Mouse (Mus musculus) ES-Bruce4 (cell line): ENCODE measurements around the gene Rhbdf2. TPM values are rescaled to one million over a fixed set of nuclear protein-coding genes. Genes with fewer than 3 reads are reported as not detected.
"Not testable (repeated sequence)": the region's sequence is repeated elsewhere in the genome, so short reads cannot be mapped to it uniquely, and the experiment has no call there.

Experiments
- H3K27ac ChIP-seq: 2 replicates; pipeline ENCODE4 v1.5.1; 2012; ENCODE audit warnings: low read length, inconsistent platforms; ENCODE audit not compliant: insufficient read depth
- H3K27me3 ChIP-seq: 2 replicates; pipeline ENCODE4 v1.6.1; 2012; ENCODE audit warnings: mild to moderate bottlenecking, low read length, inconsistent platforms; ENCODE audit not compliant: control insufficient read depth, poor library complexity, insufficient read depth, severe bottlenecking
- H3K36me3 ChIP-seq: 2 replicates; pipeline ENCODE4 v1.6.1; 2012; ENCODE audit warnings: inconsistent platforms, mild to moderate bottlenecking, low read length, moderate library complexity; ENCODE audit not compliant: control insufficient read depth, poor library complexity, insufficient read depth, severe bottlenecking
- H3K4me1 ChIP-seq: one replicate; pipeline ENCODE4 v1.8.1; 2011; ENCODE audit warnings: low read length; ENCODE audit not compliant: control insufficient read depth, insufficient read depth
- H3K4me3 ChIP-seq: 2 replicates; pipeline ENCODE4 v1.5.1; 2011; ENCODE audit warnings: low read depth, mild to moderate bottlenecking, low read length
- H3K9ac ChIP-seq: 2 replicates; pipeline ENCODE4 v1.6.1; 2012; ENCODE audit warnings: low read depth, mild to moderate bottlenecking, inconsistent platforms; ENCODE audit not compliant: poor library complexity, severe bottlenecking
- H3K9me3 ChIP-seq: replicated peaks from 2 replicates; pipeline ENCODE4 v1.6.1; 2012; ENCODE audit warnings: mild to moderate bottlenecking, low read length, inconsistent platforms; ENCODE audit not compliant: control insufficient read depth, poor library complexity, insufficient read depth, severe bottlenecking
- CTCF ChIP-seq: IDR thresholded peaks from one replicate; pipeline ENCODE4 v1.8.1; 2011; ENCODE audit warnings: low read depth, low read length
- EP300 ChIP-seq: IDR thresholded peaks from 2 replicates; pipeline ENCODE4 v1.6.1; 2011; ENCODE audit warnings: low read depth, low read length; ENCODE audit not compliant: insufficient read depth
- POLR2A ChIP-seq: IDR thresholded peaks from one replicate; pipeline ENCODE4 v1.8.1; 2011; ENCODE audit warnings: low read length; ENCODE audit not compliant: insufficient read depth
- polyA plus RNA-seq: library from polyadenylated mRNA; stranded (reverse); fragments of >200 nt; gene quantifications from 2 replicates; pipeline ENCODE4 v1.2.4, GENCODE M21; 2011; ENCODE audit warnings: low read depth; ENCODE audit not compliant: missing spikeins, insufficient read depth, insufficient read length

Rhbdf2 gene
- 36.5 and 39.1 TPM in 2 replicates for polyA plus RNA-seq

GRCm38 (mm10) chr11:116626299-116627071 lies at the start of gene Rhbdf2:
Gene Rhbdf2, minus strand, starts transcription at chr11:116627019.
- no peak for TF ChIP-seq EP300
- TF ChIP-seq CTCF, result no peak
- TF ChIP-seq POLR2A, result no peak
- Histone ChIP-seq H3K36me3 (no peaks in the 10 kb centered on the region), H3K4me3 (no peak within 1 kb of the TSS), H3K27me3 (no peaks in the 10 kb centered on the region), H3K27ac (no peak within 1 kb of the TSS), H3K9ac (no peak within 1 kb of the TSS), H3K9me3 (no peaks in the 10 kb centered on the region), H3K4me1 (peaks cover 9% of the 10 kb centered on the region)

GRCm38 (mm10) chr11:116676175-116676976 lies 49.6 kb upstream of the Rhbdf2 start:
- H3K27me3 ChIP-seq, result no peaks in the 10 kb centered on the region
- peaks cover 56% of the 10 kb centered on the region for H3K36me3 ChIP-seq
- peaks cover 5% of the 10 kb centered on the region for H3K4me1 ChIP-seq
- no peak overlapping the region for H3K4me3 ChIP-seq
- TF ChIP-seq EP300 (no peak), POLR2A (no peak), CTCF (no peak)
- H3K9ac ChIP-seq, result no peak overlapping the region
- H3K9me3 ChIP-seq, result no peaks in the 10 kb centered on the region
- no peak overlapping the region for H3K27ac ChIP-seq

- H3K4me1 ChIP-seq, H3K4me3 ChIP-seq, H3K27ac ChIP-seq, H3K9ac ChIP-seq, H3K27me3 ChIP-seq, H3K9me3 ChIP-seq: not testable (repeated sequence)
- peaks cover 56% of the 10 kb centered on the region for H3K36me3 ChIP-seq
Measured at GRCm38 (mm10) chr11:116675429-116675828, 48.6 kb upstream of the Rhbdf2 start.

GRCm38 (mm10) chr11:116674616-116675379 lies 48.0 kb upstream of the Rhbdf2 start:
- Histone ChIP-seq H3K27me3 (no peaks in the 10 kb centered on the region), H3K9me3 (no peaks in the 10 kb centered on the region), H3K9ac (no peak overlapping the region), H3K27ac (0 out of 2 replicates have a peak overlapping the region, but pooled peaks have one; percentile 43), H3K4me3 (no peak overlapping the region), H3K4me1 (peaks cover 5% of the 10 kb centered on the region), H3K36me3 (peaks cover 56% of the 10 kb centered on the region)
- TF ChIP-seq EP300 (no peak), POLR2A (no peak), CTCF (no peak)

GRCm38 (mm10) chr11:116673410-116673809 lies 46.6 kb upstream of the Rhbdf2 start:
- H3K4me1 ChIP-seq, result peaks cover 5% of the 10 kb centered on the region
- no peak for TF ChIP-seq POLR2A
- no peak for TF ChIP-seq EP300
- TF ChIP-seq CTCF, result no peak
- no peaks in the 10 kb centered on the region for H3K27me3 ChIP-seq
- H3K4me3 ChIP-seq, result peak overlapping the region; percentile 16
- no peaks in the 10 kb centered on the region for H3K9me3 ChIP-seq
- peak overlapping the region; percentile 91 for H3K9ac ChIP-seq
- H3K27ac ChIP-seq, result peak overlapping the region; percentile 43
- H3K36me3 ChIP-seq, result peaks cover 56% of the 10 kb centered on the region

- peak overlapping the region; percentile 91 for H3K9ac ChIP-seq
- H3K36me3 ChIP-seq, result peaks cover 51% of the 10 kb centered on the region
- no peaks in the 10 kb centered on the region for H3K27me3 ChIP-seq
- H3K4me3 ChIP-seq, result peak overlapping the region; percentile 92
- no peak for TF ChIP-seq CTCF
- no peak for TF ChIP-seq EP300
- TF ChIP-seq POLR2A, result no peak
- H3K27ac ChIP-seq, result peak overlapping the region; percentile 43; the same call in 1 of the 2 replicates
- H3K9me3 ChIP-seq, result no peaks in the 10 kb centered on the region
- peaks cover 5% of the 10 kb centered on the region for H3K4me1 ChIP-seq
Measured at GRCm38 (mm10) chr11:116672595-116672994, 45.8 kb upstream of the Rhbdf2 start.
